26 mouse cellular contexts compared by ENCODE assay signal in genomic region chr5:133823871-133824270, GRCm38 (mm10).
DNase-seq lines count a peak whose midpoint lies in the region; ATAC-seq and TF ChIP-seq lines count a peak whose summit lies in the region.
"Had no signal": no experiment of that assay in that cellular context is flagged by ENCODE, and none has a peak within 500 bp of the region (broad histone marks: within the 10 kb centered on the region; RNA-seq: fewer than 3 reads in every experiment).

No protein-coding gene starts in this region.

- H3K27me3 ChIP-seq in hindbrain, embryonic 12.5 days, result no peaks in the 10 kb centered on the region
- no peaks in the 10 kb centered on the region for H3K27me3 ChIP-seq in hindbrain, embryonic 10.5 days (ENCODE audit: insufficient read depth, poor library complexity, severe bottlenecking)
- no peaks in the 10 kb centered on the region for H3K27me3 ChIP-seq in midbrain, embryonic 13.5 days
- no peaks in the 10 kb centered on the region for H3K27me3 ChIP-seq in midbrain, postnatal 0 days (ENCODE audit: insufficient read depth, low read length)
- no peaks in the 10 kb centered on the region; the same call in 1 of the 2 replicates for H3K27me3 ChIP-seq in forebrain, embryonic 12.5 days
- H3K27me3 ChIP-seq in forebrain, embryonic 16.5 days (replicated peaks; ENCODE audit: control insufficient read depth, insufficient read depth, low read length), result no peaks in the 10 kb centered on the region
- H3K27me3 ChIP-seq: embryonic facial prominence, embryonic 13.5 days; heart, embryonic 12.5 days; limb, embryonic 12.5 days; lung, embryonic 15.5 days; neural tube, embryonic 12.5 days; Patski; stomach, embryonic 15.5 days had no signal

- H3K27ac ChIP-seq in hindbrain, embryonic 12.5 days, result peak overlapping the region; percentile 13; the same call in 1 of the 2 replicates
- H3K27ac ChIP-seq in hindbrain, embryonic 10.5 days, result no peak overlapping the region
- peak overlapping the region; percentile 2; the same call in 1 of the 2 replicates for H3K27ac ChIP-seq in midbrain, embryonic 13.5 days
- H3K27ac ChIP-seq in midbrain, postnatal 0 days (ENCODE audit: low read depth, low read length), result no peak overlapping the region
- H3K27ac ChIP-seq in forebrain, embryonic 12.5 days, result peak overlapping the region; percentile 91
- H3K27ac ChIP-seq in forebrain, embryonic 16.5 days (ENCODE audit: low read length), result peak overlapping the region; percentile 85
- H3K27ac ChIP-seq: embryonic facial prominence, embryonic 13.5 days; left cerebral cortex, adult 2 months; limb, embryonic 12.5 days; lung, embryonic 15.5 days; neural tube, embryonic 12.5 days; stomach, embryonic 15.5 days had no signal

- DNase-seq in hindbrain, embryonic 10.5 days (ENCODE audit: low spot score), result no peak
- no peak for DNase-seq in midbrain, postnatal 0 days (ENCODE audit: low spot score)
- DNase-seq in embryo, embryonic 11 days, result no peak
- DNase-seq: adrenal gland, postnatal 10 days; cerebellum, adult 11-12 months; cerebellum, adult 9-11 months; gastrocnemius, postnatal 10 days; heart, adult 18-20 months; heart, postnatal 4 days; kidney, postnatal 14 days; right cerebral cortex, postnatal 14 days had no signal

- peaks cover 10% of the 10 kb centered on the region for H3K4me1 ChIP-seq in hindbrain, embryonic 12.5 days
- H3K4me1 ChIP-seq in hindbrain, embryonic 10.5 days (replicated peaks), result peaks cover 24% of the 10 kb centered on the region
- peaks cover 22% of the 10 kb centered on the region for H3K4me1 ChIP-seq in midbrain, embryonic 13.5 days (replicated peaks)
- H3K4me1 ChIP-seq in midbrain, postnatal 0 days (ENCODE audit: insufficient read depth, low read length), result no peaks in the 10 kb centered on the region
- peaks cover 25% of the 10 kb centered on the region for H3K4me1 ChIP-seq in forebrain, embryonic 12.5 days
- peaks cover 27% of the 10 kb centered on the region for H3K4me1 ChIP-seq in forebrain, embryonic 16.5 days (replicated peaks; ENCODE audit: control insufficient read depth, insufficient read depth, low read length)
- H3K4me1 ChIP-seq: heart, embryonic 12.5 days; lung, embryonic 15.5 days; stomach, embryonic 15.5 days had no signal

- no peak overlapping the region for H3K4me3 ChIP-seq in hindbrain, embryonic 12.5 days
- no peak overlapping the region for H3K4me3 ChIP-seq in hindbrain, embryonic 10.5 days
- no peak overlapping the region for H3K4me3 ChIP-seq in midbrain, embryonic 13.5 days (replicated peaks)
- no peak overlapping the region for H3K4me3 ChIP-seq in midbrain, postnatal 0 days (ENCODE audit: low read depth, low read length)
- no peak overlapping the region for H3K4me3 ChIP-seq in forebrain, embryonic 12.5 days (replicated peaks)
- H3K4me3 ChIP-seq in forebrain, embryonic 16.5 days (replicated peaks; ENCODE audit: low read length), result no peak overlapping the region
- H3K4me3 ChIP-seq: embryonic facial prominence, embryonic 13.5 days; heart, embryonic 12.5 days; left cerebral cortex, adult 2 months; limb, embryonic 12.5 days; lung, embryonic 15.5 days; neural tube, embryonic 12.5 days; stomach, embryonic 15.5 days had no signal

- TF ChIP-seq CTCF in midbrain, postnatal 0 days (IDR thresholded peaks at IDR 0.05), result no peak

- 50% methylated on average over 3 of the region's 3 CpGs for WGBS in hindbrain, embryonic 12.5 days
- WGBS in hindbrain, embryonic 10.5 days, result 66% methylated on average over 3 of the region's 3 CpGs
- 48% methylated on average over 3 of the region's 3 CpGs for WGBS in midbrain, embryonic 13.5 days
- 55% methylated on average over 3 of the region's 3 CpGs for WGBS in midbrain, postnatal 0 days
- WGBS in forebrain, embryonic 12.5 days, result 36% methylated on average over 3 of the region's 3 CpGs
- WGBS in forebrain, embryonic 16.5 days, result 19% methylated on average over 3 of the region's 3 CpGs

- no peak overlapping the region for H3K9ac ChIP-seq in hindbrain, embryonic 12.5 days
- H3K9ac ChIP-seq in midbrain, embryonic 13.5 days (replicated peaks), result no peak overlapping the region
- H3K9ac ChIP-seq in midbrain, postnatal 0 days (replicated peaks; ENCODE audit: low read length, poor library complexity, severe bottlenecking), result no peak overlapping the region
- H3K9ac ChIP-seq in forebrain, embryonic 12.5 days, result no peak overlapping the region
- H3K9ac ChIP-seq in forebrain, embryonic 16.5 days (replicated peaks; ENCODE audit: low read depth, low read length), result 0 out of 2 replicates have a peak overlapping the region, but pooled peaks have one; percentile 18
- H3K9ac ChIP-seq: embryonic facial prominence, embryonic 13.5 days; heart, embryonic 12.5 days; limb, embryonic 12.5 days; lung, embryonic 15.5 days; neural tube, embryonic 12.5 days; stomach, embryonic 15.5 days had no signal

- H3K9me3 ChIP-seq in hindbrain, embryonic 12.5 days (replicated peaks), result no peaks in the 10 kb centered on the region
- no peaks in the 10 kb centered on the region for H3K9me3 ChIP-seq in hindbrain, embryonic 10.5 days
- no peaks in the 10 kb centered on the region for H3K9me3 ChIP-seq in midbrain, embryonic 13.5 days
- no peaks in the 10 kb centered on the region for H3K9me3 ChIP-seq in midbrain, postnatal 0 days (ENCODE audit: low read length)
- H3K9me3 ChIP-seq in forebrain, embryonic 12.5 days, result 0 out of 2 replicates have a peak, but pooled peaks cover 5% of the 10 kb centered on the region
- H3K9me3 ChIP-seq in forebrain, embryonic 16.5 days (ENCODE audit: control insufficient read depth, low read length), result no peaks in the 10 kb centered on the region
- H3K9me3 ChIP-seq: embryonic facial prominence, embryonic 13.5 days; heart, embryonic 12.5 days; limb, embryonic 12.5 days; lung, embryonic 15.5 days; neural tube, embryonic 12.5 days; stomach, embryonic 15.5 days had no signal

- H3K36me3 ChIP-seq in hindbrain, embryonic 12.5 days, result no peaks in the 10 kb centered on the region
- no peaks in the 10 kb centered on the region for H3K36me3 ChIP-seq in hindbrain, embryonic 10.5 days
- no peaks in the 10 kb centered on the region for H3K36me3 ChIP-seq in midbrain, embryonic 13.5 days
- H3K36me3 ChIP-seq in midbrain, postnatal 0 days (ENCODE audit: insufficient read depth, low read length), result no peaks in the 10 kb centered on the region
- H3K36me3 ChIP-seq in forebrain, embryonic 12.5 days (replicated peaks), result no peaks in the 10 kb centered on the region
- H3K36me3 ChIP-seq in forebrain, embryonic 16.5 days (ENCODE audit: control insufficient read depth, insufficient read depth), result no peaks in the 10 kb centered on the region
- H3K36me3 ChIP-seq: embryonic facial prominence, embryonic 13.5 days; heart, embryonic 12.5 days; limb, embryonic 12.5 days; lung, embryonic 15.5 days; neural tube, embryonic 12.5 days; stomach, embryonic 15.5 days had no signal

- no peak overlapping the region for H3K4me2 ChIP-seq in hindbrain, embryonic 12.5 days (replicated peaks)
- no peak overlapping the region for H3K4me2 ChIP-seq in midbrain, embryonic 13.5 days (replicated peaks)
- H3K4me2 ChIP-seq in midbrain, postnatal 0 days (ENCODE audit: low read depth, low read length, poor library complexity, severe bottlenecking), result no peak overlapping the region
- no peak overlapping the region for H3K4me2 ChIP-seq in forebrain, embryonic 12.5 days
- no peak overlapping the region for H3K4me2 ChIP-seq in forebrain, embryonic 16.5 days (ENCODE audit: low read length)
- H3K4me2 ChIP-seq: embryonic facial prominence, embryonic 13.5 days; heart, embryonic 12.5 days; limb, embryonic 12.5 days; liver, embryonic 11.5 days; lung, embryonic 15.5 days; midbrain, embryonic 11.5 days; neural tube, embryonic 12.5 days; stomach, embryonic 15.5 days had no signal

- ATAC-seq in hindbrain, embryonic 12.5 days (ENCODE audit: low FRiP score), result no peak
- no peak for ATAC-seq in midbrain, embryonic 13.5 days
- no peak for ATAC-seq in midbrain, postnatal 0 days (ENCODE audit: low FRiP score)
- no peak for ATAC-seq in forebrain, embryonic 12.5 days (ENCODE audit: low FRiP score)
- no peak for ATAC-seq in forebrain, embryonic 16.5 days
- ATAC-seq: intestine, postnatal 0 days; Patski had no signal

Comparison
In these comparisons a context has a peak if more than half of its experiments do, and no peak if none do; other contexts are left out.
1. H3K27ac ChIP-seq: peak in hindbrain, embryonic 12.5 days (single experiment), midbrain, embryonic 13.5 days (single experiment), forebrain, embryonic 12.5 days (single experiment) and forebrain, embryonic 16.5 days (single experiment); none in hindbrain, embryonic 10.5 days (single experiment) and midbrain, postnatal 0 days (single experiment).